Mouse (Mus musculus) heart, postnatal 0 days (tissue): Measurements from ENCODE around the gene Tnk2.

Source experiments
- CTCF ChIP-seq: IDR thresholded peaks from 2 replicates; pipeline ENCODE4 v1.5.1; 2016; ENCODE audit warnings: antibody characterized with exemption, control low read depth, low read depth
- EP300 ChIP-seq: IDR thresholded peaks from 2 replicates; pipeline ENCODE4 v1.6.1; 2016; ENCODE audit warnings: antibody characterized with exemption, low read depth

- TF ChIP-seq CTCF (peak; percentile 90), EP300 (no peak)
Observed at GRCm38 (mm10) chr16:32638476-32638875, 5.2 kb upstream of the Tnk2 start.
